Mouse (Mus musculus) bone marrow macrophage, adult 2 months (primary cell): ENCODE results near the gene Sh3tc1. TPM values are rescaled to one million over a fixed set of nuclear protein-coding genes. Genes with fewer than 3 reads are reported as not detected.

Experiments used
- H3K27ac ChIP-seq: 2 replicates; pipeline ENCODE4 v1.5.1; 2012; ENCODE audit warnings: low read depth, low read length; ENCODE audit not compliant: insufficient read depth
- H3K4me1 ChIP-seq: 2 replicates; pipeline ENCODE4 v1.6.1; 2012; ENCODE audit warnings: low read length; ENCODE audit not compliant: control insufficient read depth, insufficient read depth
- H3K4me3 ChIP-seq: 2 replicates; pipeline ENCODE4 v1.5.1; 2012; ENCODE audit warnings: mild to moderate bottlenecking, low read length, moderate library complexity; ENCODE audit not compliant: insufficient read depth
- CTCF ChIP-seq: IDR thresholded peaks from 2 replicates; pipeline ENCODE4 v1.5.1; 2012; ENCODE audit warnings: low read depth, mild to moderate bottlenecking, low read length, moderate library complexity
- POLR2A ChIP-seq: IDR thresholded peaks from 2 replicates; pipeline ENCODE4 v1.6.1; 2012; ENCODE audit warnings: mild to moderate bottlenecking, low read depth, low read length, borderline replicate concordance
- polyA plus RNA-seq: library from polyadenylated mRNA; stranded (reverse); fragments of >200 nt; gene quantifications from 2 replicates; pipeline ENCODE4 v1.2.4, GENCODE M21; 2012; ENCODE audit not compliant: missing spikeins, insufficient read depth, insufficient read length

Gene Sh3tc1
- polyA plus RNA-seq, 1 experiment: 18.2 TPM

DNA sequence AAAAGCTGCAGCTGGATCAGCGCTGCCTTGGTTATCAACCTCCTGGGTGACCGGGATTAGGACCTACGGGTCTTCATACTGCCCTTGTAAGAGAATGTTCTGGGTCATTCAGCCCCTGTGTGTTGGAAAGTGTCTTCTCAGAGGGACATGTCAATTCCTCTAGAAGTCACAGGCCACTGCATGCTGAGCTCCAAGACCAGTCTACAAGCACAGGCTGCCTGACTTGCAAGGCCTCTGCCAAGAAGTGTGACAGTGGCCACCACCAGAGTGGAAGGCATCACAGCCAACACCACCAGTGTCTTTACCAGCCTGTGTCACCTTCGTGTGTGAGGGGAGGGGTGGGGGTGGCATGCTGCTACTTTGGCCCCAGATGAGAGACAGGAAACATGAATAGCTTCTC is 16.2 kb upstream of the Sh3tc1 start:
- Histone ChIP-seq H3K27ac (no peak overlapping the region), H3K4me1 (peaks cover 14% of the 10 kb centered on the region), H3K4me3 (no peak overlapping the region)
- TF ChIP-seq CTCF (no peak), POLR2A (no peak)

DNA sequence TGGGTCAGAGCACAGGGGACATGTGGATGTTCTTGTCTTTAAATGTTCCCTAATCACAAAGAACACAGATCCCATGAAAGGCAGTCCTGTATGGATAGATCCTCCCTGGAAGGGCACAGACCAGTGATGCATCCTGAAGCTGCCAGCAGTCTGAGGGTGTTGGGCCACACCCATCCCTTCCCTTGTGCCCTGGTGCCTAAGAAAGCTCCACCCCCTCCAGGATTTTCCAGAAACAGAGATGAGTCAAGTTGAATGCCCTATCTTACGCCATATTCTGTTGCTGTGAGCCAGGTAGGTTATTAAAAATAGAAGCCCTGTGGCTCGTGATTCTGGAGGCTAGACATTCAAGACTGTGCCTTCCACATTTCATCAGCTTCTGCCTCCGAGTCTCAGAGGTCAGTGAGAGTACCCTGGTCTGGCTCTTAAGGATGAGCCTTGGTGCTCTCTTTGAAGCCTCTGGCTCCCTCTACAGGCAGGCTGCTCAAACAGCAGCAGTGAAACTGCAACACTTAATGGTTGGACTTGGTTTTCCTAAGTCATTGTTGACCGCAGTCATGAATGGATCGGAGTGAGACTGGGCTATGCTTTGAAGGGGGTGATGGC is 15.4 kb upstream of the Sh3tc1 start:
- Histone ChIP-seq H3K4me1 (peaks cover 18% of the 10 kb centered on the region), H3K27ac (no peak overlapping the region), H3K4me3 (no peak overlapping the region)
- TF ChIP-seq CTCF (peak; percentile 77), POLR2A (no peak)

DNA sequence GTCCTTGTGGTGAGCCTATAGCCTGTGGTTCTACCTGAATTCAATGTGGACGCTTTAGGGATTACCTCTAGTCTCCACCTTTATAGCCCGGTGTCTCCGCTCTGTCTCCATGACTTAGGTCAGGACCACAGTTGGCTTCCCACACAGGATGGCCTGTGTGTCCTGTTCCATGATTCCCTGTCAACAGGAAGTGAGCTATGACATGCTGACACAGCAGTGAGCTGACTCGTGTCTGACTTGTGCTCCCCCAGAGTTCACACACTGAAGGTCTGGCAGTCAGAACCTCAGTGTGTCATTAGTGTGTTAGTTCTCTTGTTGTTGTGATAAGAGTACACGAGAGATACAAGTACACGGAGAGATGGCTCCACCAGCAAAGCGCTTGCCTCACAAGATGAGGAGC is 11.2 kb upstream of the Sh3tc1 start:
- Histone ChIP-seq H3K4me1 (peaks cover 19% of the 10 kb centered on the region), H3K27ac (no peak overlapping the region), H3K4me3 (no peak overlapping the region)
- no peak for TF ChIP-seq CTCF
- TF ChIP-seq POLR2A: no peak

DNA sequence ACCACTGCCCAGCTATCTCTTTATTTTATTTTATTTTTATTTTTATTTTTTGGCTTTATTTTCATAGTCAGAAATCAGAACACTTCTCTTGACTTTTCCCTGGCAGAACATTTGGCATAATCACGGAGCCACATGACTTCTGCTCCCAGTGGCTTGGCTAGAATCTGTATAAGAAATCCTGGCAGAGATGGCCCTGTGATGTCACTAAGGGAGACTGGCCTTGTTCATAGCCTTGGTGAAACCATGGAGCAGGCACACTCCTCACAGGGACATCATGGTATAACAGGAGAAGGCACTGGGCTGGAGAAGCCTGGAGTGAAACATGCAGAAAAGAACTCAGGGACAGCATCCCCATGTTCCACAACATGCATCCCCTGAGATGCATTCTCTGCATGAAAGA is 10.2 kb upstream of the Sh3tc1 start:
- Histone ChIP-seq H3K4me1 (peaks cover 16% of the 10 kb centered on the region), H3K4me3 (no peak overlapping the region), H3K27ac (no peak overlapping the region)
- TF ChIP-seq CTCF (no peak), POLR2A (no peak)

DNA sequence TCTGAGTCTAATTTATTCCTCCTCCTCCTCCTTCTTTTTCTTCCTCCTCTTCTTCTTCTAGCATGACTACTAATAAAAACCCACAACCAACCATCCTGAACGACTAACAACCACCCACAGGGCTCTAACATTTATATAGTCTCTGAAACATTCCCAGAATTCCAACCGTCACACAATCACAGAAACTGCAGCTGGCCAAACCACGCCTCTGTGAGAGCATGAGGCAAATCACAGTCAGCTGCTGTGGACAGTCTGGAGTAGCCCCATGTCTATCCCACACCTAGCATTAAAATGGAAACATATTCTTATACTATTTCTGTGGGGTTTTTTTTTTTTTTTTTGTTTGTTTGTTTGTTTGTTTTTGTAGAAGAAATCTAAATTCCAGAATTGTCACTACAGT is 9.6 kb upstream of the Sh3tc1 start:
- H3K27ac ChIP-seq: no peak overlapping the region
- no peak overlapping the region for H3K4me3 ChIP-seq
- TF ChIP-seq POLR2A (no peak), CTCF (no peak)
- H3K4me1 ChIP-seq: peaks cover 14% of the 10 kb centered on the region

DNA sequence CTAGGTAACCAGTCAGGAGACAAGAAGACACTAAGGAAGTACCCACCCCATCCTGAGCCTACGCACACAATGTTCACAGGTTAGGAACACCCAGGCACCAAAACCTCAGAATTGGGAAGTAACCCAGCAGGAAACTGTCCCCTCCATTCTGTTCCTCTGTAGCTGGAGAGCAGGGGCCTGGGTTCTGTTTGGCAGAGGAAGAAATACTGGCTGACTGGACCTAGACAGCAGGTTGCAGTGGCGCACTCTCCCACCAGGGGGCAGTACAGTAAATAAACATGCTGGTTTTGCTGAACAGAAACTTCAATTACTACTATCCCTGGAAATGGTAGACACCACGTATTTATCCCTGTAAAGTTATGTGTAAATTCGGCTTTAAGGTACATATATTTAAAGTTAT is 7.1 kb upstream of the Sh3tc1 start:
- H3K4me1 ChIP-seq: peaks cover 14% of the 10 kb centered on the region
- no peak overlapping the region for H3K4me3 ChIP-seq
- H3K27ac ChIP-seq: no peak overlapping the region
- TF ChIP-seq POLR2A: no peak
- TF ChIP-seq CTCF: peak; percentile 73; the same call in 1 of the 2 replicates

DNA sequence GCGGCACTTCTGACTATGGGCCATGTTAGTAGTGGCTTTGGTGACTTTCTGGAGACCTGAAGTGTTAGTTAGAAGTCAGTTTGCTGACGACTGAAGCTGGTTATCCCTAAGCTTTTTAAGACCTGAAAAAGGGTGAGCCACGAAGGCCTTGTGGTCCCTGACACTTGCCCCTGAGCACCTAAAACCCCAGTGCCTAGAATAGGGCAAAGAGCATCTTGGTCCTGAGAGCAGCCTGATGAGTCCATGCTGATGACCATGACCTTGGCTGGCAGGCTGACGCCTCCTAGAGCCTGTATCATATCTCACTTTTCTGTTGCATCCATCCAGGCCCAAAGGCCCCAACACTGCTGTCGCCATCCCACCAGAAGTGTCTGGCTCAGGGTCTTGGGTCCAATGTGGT is 5.6 kb upstream of the Sh3tc1 start:
- Histone ChIP-seq H3K4me1 (peaks cover 4% of the 10 kb centered on the region; the same call in 1 of the 2 replicates), H3K27ac (no peak overlapping the region), H3K4me3 (no peak overlapping the region)
- no peak for TF ChIP-seq POLR2A
- no peak for TF ChIP-seq CTCF

DNA sequence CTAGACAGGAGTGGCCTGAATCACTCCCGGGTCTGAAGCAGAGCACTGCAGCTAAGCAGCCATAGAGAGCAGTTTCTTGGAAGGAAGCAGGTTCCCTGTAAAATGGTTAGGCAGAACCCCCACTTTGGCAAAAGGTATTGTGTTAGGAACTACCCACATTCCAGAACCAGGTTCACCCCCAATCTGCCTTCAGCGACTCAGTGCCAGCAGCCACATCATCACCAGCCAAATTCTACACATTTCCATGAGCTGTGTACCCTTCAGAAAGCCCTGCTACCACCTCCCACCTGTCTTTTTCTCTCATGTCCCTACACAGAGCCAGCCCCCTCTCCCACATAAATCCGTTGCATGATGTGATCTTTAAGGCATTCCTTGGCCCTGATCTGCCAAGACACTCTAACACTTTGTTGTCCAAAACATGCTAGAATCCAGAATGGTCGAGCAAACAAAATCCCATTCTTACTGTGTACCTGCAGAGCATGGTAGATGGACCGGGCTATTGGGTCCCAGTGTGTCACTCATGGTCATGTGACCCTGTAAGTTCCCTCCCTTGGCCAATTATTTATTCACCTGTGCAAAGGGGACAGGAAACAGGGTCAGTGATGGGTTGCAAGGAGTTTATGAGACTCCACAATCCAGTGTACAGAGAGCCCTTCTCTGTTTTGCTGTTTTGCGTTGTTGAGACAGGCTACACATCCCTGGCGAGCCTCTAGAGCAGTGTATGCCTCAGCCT is 4.4 kb upstream of the Sh3tc1 start:
- Histone ChIP-seq H3K4me1 (peaks cover 4% of the 10 kb centered on the region; the same call in 1 of the 2 replicates), H3K4me3 (no peak overlapping the region), H3K27ac (no peak overlapping the region)
- no peak for TF ChIP-seq POLR2A
- TF ChIP-seq CTCF: no peak

DNA sequence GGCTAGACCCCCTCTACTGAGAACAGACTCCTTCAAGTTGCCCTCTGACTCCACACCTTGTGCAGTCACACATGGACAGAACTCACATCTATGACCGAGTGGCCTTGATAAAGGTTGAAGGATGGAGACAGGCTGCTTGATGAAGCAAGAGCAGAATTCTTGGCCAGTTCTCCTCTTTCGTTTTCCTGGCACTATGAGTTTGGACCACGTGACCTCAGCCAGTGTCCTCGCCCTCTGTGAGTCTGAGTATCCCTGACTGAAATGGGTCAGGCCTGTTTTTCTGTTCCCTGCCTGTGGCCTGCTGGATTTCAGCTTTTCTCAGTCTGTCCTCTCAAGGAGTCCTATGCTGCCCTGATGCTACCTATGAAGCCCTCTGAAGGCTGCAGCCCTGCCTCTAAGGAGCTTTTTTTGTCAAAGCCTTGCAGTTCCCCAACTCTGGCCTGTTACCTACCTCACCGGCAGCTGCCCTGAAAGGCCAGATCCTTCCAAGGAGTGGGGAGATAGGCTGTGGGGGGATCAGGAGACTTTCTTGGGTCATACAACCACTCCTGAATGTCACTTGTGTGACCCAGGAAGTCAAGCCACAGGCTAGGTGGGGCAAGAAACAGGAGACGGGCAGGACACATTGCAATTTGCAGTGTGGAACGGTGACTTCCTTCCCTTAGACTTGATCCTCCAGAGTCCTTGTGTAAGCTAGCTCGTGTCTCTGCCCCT is 3.6 kb upstream of the Sh3tc1 start:
- Histone ChIP-seq H3K27ac (no peak overlapping the region), H3K4me1 (peaks cover 4% of the 10 kb centered on the region; the same call in 1 of the 2 replicates), H3K4me3 (no peak overlapping the region)
- TF ChIP-seq CTCF (no peak), POLR2A (no peak)
